Mouse (Mus musculus) cortical plate, adult 2 months (tissue): ENCODE results near the gene Ldb1.

Source experiments
- CTCF ChIP-seq: fragments of 200-500 bp; IDR thresholded peaks from 2 replicates; pipeline ENCODE4 v1.5.1; 2011; ENCODE audit warnings: mild to moderate bottlenecking, control low read depth, low read length; ENCODE audit not compliant: insufficient read depth; ENCODE audit errors: extremely low read depth
- POLR2A ChIP-seq: fragments of 200-500 bp; IDR thresholded peaks from 2 replicates; pipeline ENCODE4 v1.6.1; 2011; ENCODE audit warnings: mild to moderate bottlenecking, low read length, control low read depth; ENCODE audit not compliant: insufficient read depth; ENCODE audit errors: extremely low read depth

DNA sequence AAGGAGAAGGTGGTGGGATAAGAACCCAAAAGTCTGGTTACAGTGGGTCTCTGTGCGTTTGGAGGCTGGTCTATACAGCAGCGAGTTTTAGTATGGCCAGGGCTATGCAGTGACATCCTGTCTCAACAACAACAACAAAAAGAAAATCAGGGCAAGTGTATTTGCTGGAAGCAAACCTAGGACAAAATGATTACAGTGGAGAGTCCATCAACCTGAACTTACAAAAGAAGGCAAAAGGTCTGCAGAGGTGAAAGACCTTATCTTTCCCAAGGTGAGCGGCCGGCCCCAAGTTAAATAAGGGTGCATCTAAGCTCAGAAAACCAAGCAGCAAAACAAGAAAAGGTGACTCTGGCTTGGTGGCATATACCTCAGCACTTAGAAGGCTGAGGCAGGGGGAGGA is 46.6 kb upstream of the Ldb1 start:
- TF ChIP-seq CTCF, result no peak
- no peak for TF ChIP-seq POLR2A
